Mouse (Mus musculus) hindbrain, embryonic 11.5 days (tissue): Measurements from ENCODE around the gene Gm20388. TPM values are rescaled to one million over a fixed set of nuclear protein-coding genes. Genes with fewer than 3 reads are reported as not detected.

ENCODE experiments used
- ATAC-seq: fragments of 200-750 bp; cut with Nextera tagmentation; 2 replicates; pipeline ENCODE4 v1.8.0; 2017; ENCODE audit warnings: mild to moderate bottlenecking, moderate TSS enrichment, moderate library complexity; ENCODE audit not compliant: low FRiP score
- DNase-seq: peaks from one replicate; pipeline ENCODE4 v3.0.0-alpha.2; 2015; ENCODE audit warnings: low spot score
- H3K27ac ChIP-seq: fragments of 300-500 bp; sonication (generic); 2 replicates; pipeline ENCODE4 v1.5.1; 2014; ENCODE audit warnings: mild to moderate bottlenecking, low read depth, low read length
- H3K27me3 ChIP-seq: fragments of 300-500 bp; sonication (generic); 2 replicates; pipeline ENCODE4 v1.6.1; 2014; ENCODE audit warnings: mild to moderate bottlenecking, low read length, moderate library complexity, mixed read lengths; ENCODE audit not compliant: control insufficient read depth, insufficient read depth
- H3K36me3 ChIP-seq: fragments of 300-500 bp; sonication (generic); 2 replicates; pipeline ENCODE4 v1.6.1; 2014; ENCODE audit warnings: mild to moderate bottlenecking, low read length, moderate library complexity, mixed read lengths; ENCODE audit not compliant: control insufficient read depth, insufficient read depth
- H3K4me1 ChIP-seq: fragments of 300-500 bp; sonication (generic); replicated peaks from 2 replicates; pipeline ENCODE4 v1.6.1; 2014; ENCODE audit warnings: low read length, mixed read lengths; ENCODE audit not compliant: control insufficient read depth, insufficient read depth
- H3K4me2 ChIP-seq: fragments of 300-500 bp; sonication (generic); replicated peaks from 2 replicates; pipeline ENCODE4 v1.6.1; 2014; ENCODE audit warnings: mild to moderate bottlenecking, low read depth, low read length
- H3K4me3 ChIP-seq: fragments of 300-500 bp; sonication (generic); 2 replicates; pipeline ENCODE4 v1.5.1; 2014; ENCODE audit warnings: low read depth, low read length
- H3K9ac ChIP-seq: fragments of 300-500 bp; sonication (generic); 2 replicates; pipeline ENCODE4 v1.6.1; 2014; ENCODE audit warnings: low read depth, low read length
- H3K9me3 ChIP-seq: fragments of 300-500 bp; sonication (generic); 2 replicates; pipeline ENCODE4 v1.6.1; 2016; ENCODE audit warnings: low read length; ENCODE audit not compliant: control insufficient read depth
- WGBS: fragments of 180-500 bp; shearing (Covaris S2); extraction: QIAGEN DNeasy Blood & Tissue Kit; methylation state at CpG from one replicate; pipeline ENCODE4 v1.1.7; 2014; 5-methylcytosine and 5-hydroxymethylcytosine counted together
- polyA plus RNA-seq: library from polyadenylated mRNA; unstranded; fragments of >200 nt; fragmentation: Nextera tagmentation; extraction: Ambion mirVana; gene quantifications from 2 replicates; pipeline ENCODE4 v1.2.1, GENCODE M21; 2014

The Gm20388 gene
- polyA plus RNA-seq, 1 experiment from 2014 or later, result 11.8 TPM

DNA sequence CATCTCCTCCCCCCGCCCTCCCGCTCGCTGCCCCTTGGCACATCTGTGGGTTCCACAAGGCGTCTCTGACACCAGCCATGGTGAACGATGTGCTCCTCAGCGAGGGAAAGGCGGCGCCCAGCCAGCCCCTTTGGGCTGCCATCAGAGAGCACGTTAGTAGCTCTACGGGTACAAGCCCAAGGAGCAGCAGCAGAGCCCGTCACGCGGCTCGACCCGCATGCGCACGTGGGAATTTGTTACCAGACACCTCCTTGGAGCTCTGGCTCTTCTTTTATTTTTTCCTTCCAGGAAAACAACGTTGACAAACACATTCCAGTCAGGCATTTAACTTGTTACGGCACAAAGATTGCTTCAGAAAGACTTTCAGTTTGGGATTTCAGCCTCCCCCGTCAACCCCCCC lies 1765.1 kb downstream of the Gm20388 start:
- no peak for DNase-seq
- no peaks in the 10 kb centered on the region for H3K36me3 ChIP-seq
- whole genome bisulfite sequencing, result 60% methylated on average over 20 of the region's 20 CpGs

DNA sequence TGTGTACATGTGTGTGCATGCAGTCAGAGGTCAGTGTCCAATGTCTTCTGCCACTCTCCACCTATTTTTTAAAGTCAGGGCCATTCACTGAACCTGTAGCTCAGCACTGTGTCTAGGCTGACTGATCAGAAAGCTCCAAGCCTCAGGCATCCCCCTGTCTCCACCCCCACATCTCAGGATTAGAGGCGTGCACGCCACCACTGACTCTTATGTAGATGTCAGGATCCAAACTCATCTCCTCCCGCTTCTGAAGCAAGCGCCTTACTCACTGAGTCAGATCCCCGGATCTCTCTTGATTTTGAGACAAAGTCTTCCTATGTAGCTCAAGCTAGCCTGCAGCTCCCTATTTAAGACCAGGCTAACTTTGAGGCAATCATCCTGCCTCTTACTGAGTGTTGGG lies 1768.1 kb downstream of the Gm20388 start:
- 73% methylated on average over 5 of the region's 5 CpGs for WGBS
- H3K4me3 ChIP-seq, result no peak overlapping the region
- no peaks in the 10 kb centered on the region for H3K4me1 ChIP-seq
- no peak overlapping the region for H3K4me2 ChIP-seq
- DNase-seq (no peak), ATAC-seq (no peak)
- H3K9ac ChIP-seq, result no peak overlapping the region
- no peak overlapping the region for H3K27ac ChIP-seq
- H3K27me3 ChIP-seq, result no peaks in the 10 kb centered on the region
- H3K9me3 ChIP-seq, result no peaks in the 10 kb centered on the region
- H3K36me3 ChIP-seq, result no peaks in the 10 kb centered on the region

More for the DNA sequence above, 1765.1 kb downstream of the Gm20388 start:
- H3K9me3 ChIP-seq, result no peaks in the 10 kb centered on the region
- no peaks in the 10 kb centered on the region for H3K27me3 ChIP-seq
- H3K4me3 ChIP-seq, result no peak overlapping the region
- no peak overlapping the region for H3K27ac ChIP-seq
- ATAC-seq, result no peak
- no peaks in the 10 kb centered on the region for H3K4me1 ChIP-seq
- H3K4me2 ChIP-seq, result no peak overlapping the region
- no peak overlapping the region for H3K9ac ChIP-seq

DNA sequence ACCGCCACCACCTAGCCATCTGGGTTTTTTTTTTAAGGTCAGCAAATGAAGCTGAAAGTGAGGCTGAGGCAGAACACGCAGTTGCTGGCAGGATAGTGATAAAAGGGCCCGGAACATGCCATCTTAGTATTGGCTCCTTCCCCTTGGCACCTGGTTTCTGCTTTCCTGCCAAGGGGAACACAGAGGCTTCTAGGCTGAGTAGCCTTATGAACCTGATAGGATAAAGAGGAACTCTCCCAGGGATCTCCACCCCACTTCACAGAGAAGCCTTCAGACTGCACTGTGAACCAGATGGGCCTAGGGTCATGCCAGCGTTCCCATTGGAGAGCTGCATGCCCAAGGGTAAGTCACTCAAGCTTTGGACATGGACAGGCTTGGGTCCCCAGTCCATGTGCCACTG lies 1770.3 kb downstream of the Gm20388 start:
- 94% methylated on average over 4 of the region's 4 CpGs for WGBS
- Histone ChIP-seq H3K4me1 (no peaks in the 10 kb centered on the region), H3K4me3 (no peak overlapping the region), H3K27ac (no peak overlapping the region), H3K4me2 (no peak overlapping the region), H3K27me3 (no peaks in the 10 kb centered on the region), H3K9me3 (no peaks in the 10 kb centered on the region), H3K36me3 (no peaks in the 10 kb centered on the region), H3K9ac (no peak overlapping the region)
- no peak for ATAC-seq
- DNase-seq, result no peak

DNA sequence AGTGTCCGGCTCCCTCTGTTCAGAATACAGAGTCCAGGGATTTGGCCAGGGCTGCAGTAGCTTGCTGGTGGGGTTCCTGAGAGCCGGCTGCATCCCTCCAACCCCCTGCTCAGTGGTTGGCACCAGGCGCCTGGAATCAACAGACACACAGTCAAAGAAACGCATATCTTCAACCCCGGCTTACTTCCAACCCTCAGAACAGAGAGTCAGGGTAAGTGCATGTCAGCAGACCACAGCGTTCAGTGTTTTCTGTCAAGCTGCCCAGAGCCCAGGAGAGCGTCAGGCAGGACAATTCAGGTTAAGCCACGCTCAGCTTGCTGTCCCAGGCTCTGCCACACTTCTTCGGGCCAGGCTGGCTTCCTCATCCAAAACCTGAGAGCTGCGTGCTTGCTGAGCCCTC lies 1770.8 kb downstream of the Gm20388 start:
- H3K9ac ChIP-seq, result no peak overlapping the region
- H3K4me1 ChIP-seq, result no peaks in the 10 kb centered on the region
- ATAC-seq, result no peak
- H3K4me3 ChIP-seq, result no peak overlapping the region
- H3K27ac ChIP-seq, result no peak overlapping the region
- H3K36me3 ChIP-seq, result no peaks in the 10 kb centered on the region
- H3K27me3 ChIP-seq, result no peaks in the 10 kb centered on the region
- no peak for DNase-seq
- no peak overlapping the region for H3K4me2 ChIP-seq
- no peaks in the 10 kb centered on the region for H3K9me3 ChIP-seq
- 56% methylated on average over 10 of the region's 10 CpGs for WGBS

DNA sequence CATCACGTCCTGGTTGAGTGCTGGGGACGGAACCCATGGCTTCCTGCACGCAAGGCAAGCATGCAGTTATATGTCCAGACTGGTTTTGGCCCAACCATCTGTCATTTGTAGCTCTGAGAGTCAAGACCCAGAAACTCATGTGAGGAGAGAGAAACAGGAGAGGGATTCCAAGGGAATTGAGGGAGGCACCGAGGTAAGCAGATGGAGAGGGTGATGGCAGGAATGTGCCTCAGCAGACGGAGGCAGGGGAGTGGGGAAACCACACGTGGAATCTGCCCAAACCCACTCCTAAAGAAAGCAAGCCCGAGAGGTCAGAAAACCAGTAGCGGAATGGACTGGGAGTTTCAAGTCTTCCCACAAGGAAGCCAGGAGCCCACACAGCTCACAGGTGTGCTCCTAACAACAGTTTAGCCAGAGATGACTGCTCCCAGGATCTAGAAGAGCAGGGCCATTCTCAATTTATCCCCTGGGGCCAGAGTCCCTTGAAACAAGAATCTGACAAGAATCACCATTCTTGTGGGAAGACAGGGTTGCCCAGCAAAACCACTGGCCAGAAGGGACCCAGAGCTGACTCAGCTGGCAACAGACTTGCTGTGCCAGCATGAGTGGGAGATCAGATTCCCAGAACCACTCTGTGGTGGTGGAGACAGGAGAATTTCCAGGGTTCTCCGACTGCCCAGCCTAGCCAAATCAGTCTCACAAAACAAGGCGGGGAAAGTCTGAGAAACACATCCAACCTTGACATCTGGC lies 1772.6 kb downstream of the Gm20388 start:
- H3K27me3 ChIP-seq, result no peaks in the 10 kb centered on the region
- H3K4me2 ChIP-seq, result no peak overlapping the region
- peaks cover 6% of the 10 kb centered on the region; the same call in 1 of the 2 replicates for H3K4me1 ChIP-seq
- no peak overlapping the region for H3K27ac ChIP-seq
- no peaks in the 10 kb centered on the region for H3K36me3 ChIP-seq
- ATAC-seq (no peak), DNase-seq (no peak)
- WGBS, result 75% methylated on average over 10 of the region's 10 CpGs
- no peak overlapping the region for H3K4me3 ChIP-seq
- no peaks in the 10 kb centered on the region for H3K9me3 ChIP-seq
- H3K9ac ChIP-seq, result no peak overlapping the region

DNA sequence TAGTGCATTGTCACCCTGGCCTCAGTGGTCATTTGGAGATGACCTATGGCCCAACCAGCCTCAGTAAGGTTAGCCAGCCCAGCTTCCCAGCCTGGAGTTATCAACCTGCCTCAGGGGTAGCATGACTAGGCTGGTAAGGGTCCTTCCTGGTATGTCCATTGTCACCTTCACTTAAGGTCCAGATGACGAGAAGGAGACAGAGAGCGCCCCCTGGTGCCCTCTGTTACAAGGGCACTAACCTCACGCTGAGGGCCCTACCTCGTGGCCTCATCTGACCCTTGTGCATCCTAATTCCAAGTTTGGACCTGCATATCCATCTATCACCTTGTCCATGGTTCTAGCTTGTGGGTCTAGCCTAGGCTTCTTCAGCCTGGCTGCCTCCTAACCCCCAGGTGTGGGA lies 1774.8 kb downstream of the Gm20388 start:
- ATAC-seq, result no peak
- WGBS, result 13% methylated on average over 4 of the region's 4 CpGs
- H3K4me2 ChIP-seq, result no peak overlapping the region
- H3K9me3 ChIP-seq, result no peaks in the 10 kb centered on the region
- H3K9ac ChIP-seq, result no peak overlapping the region
- H3K4me3 ChIP-seq, result no peak overlapping the region
- no peak overlapping the region for H3K27ac ChIP-seq
- H3K27me3 ChIP-seq, result no peaks in the 10 kb centered on the region
- H3K4me1 ChIP-seq, result peaks cover 8% of the 10 kb centered on the region; the same call in 1 of the 2 replicates
- peak; percentile 69 for DNase-seq
- H3K36me3 ChIP-seq, result no peaks in the 10 kb centered on the region

DNA sequence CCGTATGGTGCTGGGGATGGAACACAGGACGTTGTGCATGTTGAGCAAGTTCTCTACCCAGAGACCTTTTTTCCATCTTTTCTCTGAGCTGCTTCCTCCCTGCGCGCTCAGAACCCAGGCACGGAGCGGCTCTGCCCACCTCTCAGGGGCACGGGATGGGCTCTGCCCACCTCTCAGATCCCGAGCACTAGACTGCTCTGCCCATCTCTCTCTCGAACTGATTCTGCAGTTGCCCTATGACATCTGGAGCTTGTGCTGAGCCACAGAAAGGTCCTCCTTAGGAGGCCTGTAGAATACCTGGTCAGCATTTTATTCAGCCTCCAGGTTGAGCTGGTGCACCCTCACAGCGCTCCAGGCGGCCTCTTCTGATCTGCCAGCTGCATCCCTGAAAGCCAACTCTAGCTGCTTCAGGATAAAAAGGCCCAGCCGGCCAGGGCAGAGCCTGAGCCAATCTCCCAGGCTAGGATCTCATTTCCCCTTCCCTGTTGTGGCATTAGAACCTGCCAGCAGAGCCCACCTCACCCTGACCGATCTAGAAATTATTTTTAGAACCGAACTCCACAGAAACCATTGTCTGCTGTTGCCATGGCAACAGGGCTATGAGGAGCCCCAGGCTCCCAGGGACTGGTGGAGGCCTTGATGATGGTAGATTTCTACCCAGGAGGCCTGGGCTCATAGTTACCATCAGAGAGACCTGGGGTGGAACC lies 1777.0 kb downstream of the Gm20388 start:
- Histone ChIP-seq H3K36me3 (no peaks in the 10 kb centered on the region), H3K27me3 (no peaks in the 10 kb centered on the region), H3K4me2 (no peak overlapping the region), H3K27ac (peak overlapping the region; percentile 47; the same call in 1 of the 2 replicates), H3K4me3 (no peak overlapping the region), H3K4me1 (peaks cover 8% of the 10 kb centered on the region; the same call in 1 of the 2 replicates), H3K9me3 (no peaks in the 10 kb centered on the region), H3K9ac (no peak overlapping the region)
- DNase-seq (peak; percentile 62), ATAC-seq (peak; percentile 40; the same call in 1 of the 2 replicates)
- WGBS, result 52% methylated on average over 14 of the region's 14 CpGs

DNA sequence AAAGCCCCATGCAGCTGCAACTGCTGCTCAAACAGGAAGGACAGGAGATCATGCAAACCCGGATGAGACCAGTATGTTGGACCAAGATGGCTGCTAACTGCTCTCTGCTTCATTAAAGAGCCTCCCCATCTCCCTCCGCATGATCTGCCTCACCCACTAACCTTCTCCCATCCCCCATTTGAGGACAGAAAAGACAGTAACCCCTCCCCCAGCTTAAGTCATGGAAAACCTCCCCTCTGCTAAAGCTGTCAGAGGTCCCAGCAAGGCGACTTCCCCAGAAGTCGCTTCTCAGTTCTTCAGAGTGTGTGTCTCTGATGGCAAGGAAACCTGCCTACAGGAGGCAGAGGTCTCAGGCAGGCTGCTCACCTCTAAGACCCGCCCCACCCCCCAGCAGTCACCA lies 1777.9 kb downstream of the Gm20388 start:
- Histone ChIP-seq H3K4me2 (no peak overlapping the region), H3K4me1 (peaks cover 8% of the 10 kb centered on the region; the same call in 1 of the 2 replicates), H3K9me3 (no peaks in the 10 kb centered on the region), H3K9ac (no peak overlapping the region), H3K27me3 (no peaks in the 10 kb centered on the region), H3K36me3 (no peaks in the 10 kb centered on the region), H3K27ac (no peak overlapping the region), H3K4me3 (no peak overlapping the region)
- no peak for ATAC-seq
- no peak for DNase-seq
- 42% methylated on average over 5 of the region's 5 CpGs for WGBS

DNA sequence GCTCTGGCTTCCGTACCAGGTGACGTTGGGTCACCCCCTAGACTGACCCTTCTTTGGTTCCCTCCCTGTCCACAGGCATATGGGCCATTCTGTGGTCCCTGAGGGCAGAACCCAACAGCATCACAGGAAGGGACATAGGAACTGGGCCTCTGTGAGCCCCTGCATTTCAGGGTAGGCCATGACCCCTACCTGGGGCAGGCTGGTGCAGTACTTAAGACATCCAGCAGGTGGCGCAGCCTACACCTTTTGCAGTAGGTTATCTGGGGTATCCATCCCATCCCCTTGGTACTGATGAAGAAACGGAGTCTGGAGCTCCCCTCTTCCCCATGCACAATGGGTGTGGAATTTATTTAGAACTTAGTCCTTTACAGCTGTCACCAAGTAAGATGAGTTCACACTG lies 1783.8 kb downstream of the Gm20388 start:
- no peaks in the 10 kb centered on the region for H3K27me3 ChIP-seq
- 56% methylated on average over 4 of the region's 4 CpGs for WGBS
- H3K4me1 ChIP-seq, result peaks cover 5% of the 10 kb centered on the region
- ATAC-seq (no peak), DNase-seq (peak; percentile 56)
- no peak overlapping the region for H3K9ac ChIP-seq
- no peaks in the 10 kb centered on the region for H3K9me3 ChIP-seq
- H3K27ac ChIP-seq, result no peak overlapping the region
- no peak overlapping the region for H3K4me3 ChIP-seq
- no peak overlapping the region for H3K4me2 ChIP-seq
- H3K36me3 ChIP-seq, result no peaks in the 10 kb centered on the region
